Mouse (Mus musculus): ENCODE measurements around the gene H2-DMb1.
A peak's percentile ranks its signal among the peaks of the same experiment; 100 is the strongest.
"Not testable (repeated sequence)": the region's sequence is repeated elsewhere in the genome, so short reads cannot be mapped to it uniquely, and the experiment has no call there.

Gene H2-DMb1

DNA sequence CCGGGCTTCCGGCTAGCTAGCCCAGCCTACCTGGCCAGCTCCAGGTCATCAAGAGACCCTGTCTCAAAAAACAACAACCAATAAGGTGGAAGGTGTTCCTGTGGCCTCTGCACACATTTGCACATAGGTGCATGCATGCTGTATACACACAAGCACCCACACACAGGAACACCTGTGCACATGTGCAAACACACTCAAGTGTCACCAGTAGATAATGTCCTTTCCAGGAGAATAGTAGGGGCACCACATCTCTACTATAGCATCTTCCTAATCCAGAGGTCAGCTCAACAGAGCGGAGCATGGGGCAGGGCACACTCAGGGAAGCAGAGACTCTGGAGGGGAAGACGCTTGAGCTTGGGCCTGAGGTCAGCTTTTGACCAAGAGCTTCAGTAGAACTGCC, 8.7 kb upstream of the H2-DMb1 start:
- DNase-seq (ENCODE audit: low spot score in 2 of 2) = not testable (repeated sequence)

- no peak for DNase-seq (ENCODE audit: low spot score in 2 of 2)
Observed at GRCm38 (mm10) chr17:34144960-34145371, 7.9 kb upstream of the H2-DMb1 start.

DNA sequence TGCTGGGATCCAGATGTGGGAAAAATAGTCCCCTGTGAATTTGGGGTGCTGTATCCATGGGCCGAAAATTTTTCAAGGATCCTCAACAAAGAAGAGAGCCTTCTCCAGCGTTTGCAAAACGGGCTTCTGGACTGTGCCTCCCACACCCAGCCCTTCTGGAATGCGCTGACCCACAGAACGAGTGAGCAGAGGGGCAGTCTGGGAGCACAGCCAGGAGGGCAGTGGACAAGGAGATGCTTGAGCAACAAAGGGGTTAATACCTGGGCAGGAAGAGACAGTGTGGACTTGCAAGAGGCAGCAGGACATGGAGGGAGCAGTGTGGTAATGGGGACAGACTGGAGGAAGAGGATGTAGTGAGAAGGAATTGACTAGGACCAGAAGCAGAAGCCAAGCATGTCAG, 2.7 kb downstream of the H2-DMb1 start:
- DNase-seq (ENCODE audit: low spot score in 2 of 2) = no peak

DNA sequence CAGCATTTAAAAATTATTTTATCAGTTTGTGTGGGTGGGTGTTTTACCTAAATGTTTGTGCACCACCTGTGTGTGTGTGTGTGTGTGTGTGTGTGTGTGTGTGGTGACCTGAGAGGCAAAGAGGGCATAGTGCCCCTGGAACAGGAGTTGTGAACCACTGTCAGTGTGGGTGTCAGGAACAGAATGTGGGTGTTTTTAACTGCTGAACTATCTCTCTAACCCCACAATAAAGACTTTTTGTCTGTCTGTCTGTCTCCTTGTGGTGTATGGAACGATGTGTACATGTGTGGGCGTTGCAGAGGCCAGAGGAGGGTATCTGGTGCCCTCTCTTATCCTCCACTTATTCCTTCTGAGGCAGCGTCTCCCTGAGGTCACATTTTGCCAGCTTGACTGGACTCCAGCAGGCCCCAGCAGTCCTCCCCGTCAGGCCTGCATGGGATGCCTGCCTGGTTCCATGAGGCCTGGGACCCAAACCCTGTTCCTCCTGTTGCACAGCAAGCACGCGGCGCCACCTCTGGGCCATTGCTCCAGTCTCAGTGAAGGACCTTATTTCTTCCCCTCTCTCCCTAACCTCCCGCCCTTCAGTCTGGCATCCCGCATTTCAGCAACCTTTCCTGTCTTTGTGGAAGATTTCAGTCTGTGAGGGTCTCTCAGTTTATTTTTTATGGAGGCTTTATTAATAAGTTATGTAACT, 11.5 kb downstream of the H2-DMb1 start:
- DNase-seq (ENCODE audit: low spot score in 2 of 2) = no peak

DNA sequence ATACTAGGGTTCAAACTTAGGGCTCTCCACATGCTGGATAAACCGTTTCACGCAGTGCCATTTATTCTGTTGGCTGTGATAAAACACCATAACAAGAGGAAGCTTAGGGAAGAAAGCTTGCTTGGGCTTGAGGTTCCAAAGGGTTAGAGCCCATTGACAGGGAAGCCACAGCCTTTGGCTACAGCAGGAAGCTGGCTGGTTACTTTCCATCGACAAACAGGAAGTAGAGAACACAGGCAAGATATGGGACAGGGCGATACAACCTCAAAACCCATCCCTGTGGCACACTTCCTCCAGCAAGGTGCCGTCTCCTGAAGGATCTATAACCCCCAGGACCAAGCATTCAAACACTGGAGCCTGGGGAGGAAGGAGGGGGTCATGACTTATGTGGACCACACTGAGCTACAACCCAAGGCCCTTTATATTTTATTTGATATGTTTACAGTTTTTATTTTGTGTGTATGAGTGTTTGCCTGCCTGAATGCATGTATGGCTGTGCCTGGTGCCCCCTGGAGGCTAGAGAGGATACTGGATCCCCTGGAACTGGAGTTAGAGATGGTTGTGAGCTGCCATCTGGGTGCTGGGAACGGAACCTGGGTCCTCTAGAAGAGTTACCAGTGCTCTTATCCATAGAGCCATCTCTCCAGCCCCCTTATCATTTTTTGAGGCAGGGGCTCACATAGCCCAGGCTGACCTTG, 12.3 kb downstream of the H2-DMb1 start:
- no peak for DNase-seq (ENCODE audit: low spot score in 2 of 2)

DNA sequence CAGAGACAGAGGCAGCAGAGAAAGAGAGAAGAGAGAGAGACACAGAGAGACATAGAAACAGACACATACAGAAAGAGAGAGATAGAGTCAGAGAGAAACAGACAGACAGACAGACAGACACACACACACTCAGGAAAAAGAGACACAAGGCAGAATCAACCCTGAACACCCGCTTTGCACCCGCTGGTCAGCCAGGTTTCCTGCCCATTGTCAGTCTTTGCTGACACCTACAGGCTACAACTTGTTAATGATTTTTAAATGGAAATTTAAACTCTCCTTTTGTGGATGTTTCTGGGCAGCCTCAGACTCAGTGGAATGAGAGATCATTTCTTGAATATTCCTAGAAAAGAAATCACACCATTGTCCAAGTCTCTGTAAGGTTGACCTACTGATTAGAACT, 16.4 kb downstream of the H2-DMb1 start:
- no peak for DNase-seq (ENCODE audit: low spot score in 2 of 2)

GRCm38 (mm10) chr17:34170487-34170876, 17.6 kb downstream of the H2-DMb1 start:
- no peak for DNase-seq (ENCODE audit: low spot score in 2 of 2)

- DNase-seq (ENCODE audit: low spot score in 2 of 2) = peak; percentile 61 to 71
Observed at GRCm38 (mm10) chr17:34170877-34171498, 18.1 kb downstream of the H2-DMb1 start.

DNA sequence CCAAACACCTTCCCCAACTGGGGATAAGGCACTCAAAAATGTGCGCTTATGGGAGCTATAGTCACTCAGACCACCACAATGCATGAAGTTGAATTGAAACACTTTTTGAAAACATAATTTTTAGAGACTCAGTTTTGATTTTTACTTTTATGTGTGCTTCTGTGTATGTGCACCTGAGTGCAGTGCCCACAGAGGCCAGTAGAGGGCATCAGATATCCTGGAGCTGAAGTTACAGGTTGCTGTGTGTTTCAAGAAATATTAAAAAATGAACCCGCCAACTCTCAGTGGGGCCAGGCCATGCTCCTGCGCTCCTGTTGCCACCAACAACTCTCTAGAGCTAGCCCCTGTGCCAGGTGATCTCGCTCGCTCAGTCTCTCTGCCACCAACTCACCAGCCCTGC, 19.7 kb downstream of the H2-DMb1 start:
- no peak for DNase-seq (ENCODE audit: low spot score in 2 of 2)

DNA sequence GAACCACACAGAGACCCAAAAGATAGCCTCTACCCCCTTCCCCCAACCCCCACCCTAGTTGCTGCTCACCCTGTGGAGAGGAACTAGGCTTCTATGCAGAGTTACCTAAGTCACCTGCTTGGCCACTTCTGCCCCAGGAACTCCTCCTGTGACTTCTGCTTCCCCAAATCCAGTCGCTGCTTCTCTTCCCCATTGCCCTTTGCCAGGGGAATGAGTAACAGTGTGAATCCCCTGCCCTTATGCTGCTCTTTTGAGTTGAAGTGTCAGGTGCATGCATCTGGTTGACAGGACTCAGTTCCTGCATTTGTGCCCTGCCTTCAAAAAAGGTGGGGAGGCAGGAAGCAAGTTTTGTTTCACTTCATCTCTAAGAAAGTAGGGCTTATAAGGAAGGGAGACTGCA, 21.2 kb downstream of the H2-DMb1 start:
- DNase-seq (ENCODE audit: low spot score in 2 of 2) = no peak

DNA sequence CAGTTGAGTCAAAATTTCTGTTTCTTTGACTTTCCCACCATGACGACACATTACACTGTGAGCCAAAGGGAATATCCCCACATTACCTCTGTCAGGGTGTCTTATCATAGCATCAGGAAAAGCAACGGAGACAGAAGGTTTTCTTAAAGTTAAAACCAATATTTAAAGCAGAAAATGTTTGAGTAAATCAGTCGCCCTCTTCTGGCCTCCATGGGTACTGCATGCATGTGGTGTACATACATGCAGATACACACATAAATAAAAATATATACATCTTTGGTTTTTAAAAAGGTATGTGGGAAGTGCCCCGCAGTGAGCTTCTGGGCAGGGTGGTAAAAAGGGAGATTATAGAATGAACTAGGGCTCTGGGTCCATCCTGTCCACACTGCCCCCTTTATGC, 24.3 kb downstream of the H2-DMb1 start:
- no peak for DNase-seq (ENCODE audit: low spot score in 2 of 2)

DNA sequence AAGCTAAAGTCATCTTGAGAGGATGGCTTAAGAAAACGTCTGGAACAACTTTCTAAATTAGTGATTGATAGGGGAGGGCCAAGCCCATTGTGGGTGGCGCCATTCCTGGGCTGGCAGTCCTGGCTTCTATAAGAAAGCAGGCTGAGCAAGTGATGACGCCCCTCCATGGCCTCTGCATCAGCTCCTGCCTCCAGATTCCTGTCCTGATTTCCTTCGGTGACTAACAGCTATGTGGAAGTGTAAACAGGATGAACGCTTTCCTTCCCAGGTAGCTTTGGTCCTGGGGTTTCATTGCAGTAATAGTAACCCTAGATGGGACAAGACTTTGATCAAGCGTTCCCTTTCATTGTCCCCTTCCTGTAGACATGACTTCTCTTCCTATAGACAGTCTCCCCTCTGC, 26.1 kb downstream of the H2-DMb1 start:
- no peak for DNase-seq (ENCODE audit: low spot score in 2 of 2)

DNA sequence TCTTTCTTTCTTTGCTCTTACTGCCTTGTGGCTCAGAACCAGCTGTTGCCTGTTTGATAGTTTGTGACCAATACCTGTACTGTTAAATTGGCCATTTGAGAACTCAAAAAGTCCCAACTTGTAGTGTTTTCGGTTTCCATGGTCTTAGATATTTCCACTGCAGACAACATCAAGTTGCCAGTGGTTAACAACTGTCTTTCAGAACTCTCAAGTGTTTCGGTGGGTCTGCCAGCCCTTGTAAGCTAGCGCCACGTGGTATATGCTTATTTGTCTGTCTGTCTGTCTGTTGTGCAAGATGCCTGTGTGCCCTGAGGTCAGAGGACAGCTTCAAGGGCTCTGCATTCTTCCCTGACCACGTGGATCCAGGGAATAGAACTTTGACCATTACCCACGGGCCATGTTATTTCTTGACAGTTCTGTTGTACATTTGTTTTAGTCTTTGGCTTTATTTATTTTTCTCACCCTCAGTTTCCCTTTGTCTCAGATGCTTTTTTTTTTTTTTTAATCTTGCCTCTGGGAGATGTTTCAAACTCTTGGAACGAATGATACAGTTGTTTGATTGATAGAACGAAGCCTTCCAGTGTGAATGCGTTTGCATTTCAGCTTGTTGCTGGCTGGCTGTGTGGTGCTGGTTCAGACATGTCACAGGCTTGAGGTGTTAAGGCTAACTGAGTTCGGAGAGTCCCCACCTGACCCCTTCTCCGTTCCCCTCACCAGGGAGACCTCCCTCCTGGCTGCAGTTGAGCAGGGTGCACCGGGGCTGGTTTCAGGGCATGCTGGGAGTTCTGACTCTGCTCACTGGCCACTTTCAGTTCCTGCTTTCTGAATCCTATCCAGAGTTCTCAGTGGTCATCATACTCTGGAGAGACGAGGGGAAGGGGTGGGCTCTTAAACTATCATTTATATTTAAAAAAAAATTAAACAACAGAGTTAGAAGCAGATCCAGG, 27.3 kb downstream of the H2-DMb1 start:
- no peak for DNase-seq (ENCODE audit: low spot score in 2 of 2)

DNA sequence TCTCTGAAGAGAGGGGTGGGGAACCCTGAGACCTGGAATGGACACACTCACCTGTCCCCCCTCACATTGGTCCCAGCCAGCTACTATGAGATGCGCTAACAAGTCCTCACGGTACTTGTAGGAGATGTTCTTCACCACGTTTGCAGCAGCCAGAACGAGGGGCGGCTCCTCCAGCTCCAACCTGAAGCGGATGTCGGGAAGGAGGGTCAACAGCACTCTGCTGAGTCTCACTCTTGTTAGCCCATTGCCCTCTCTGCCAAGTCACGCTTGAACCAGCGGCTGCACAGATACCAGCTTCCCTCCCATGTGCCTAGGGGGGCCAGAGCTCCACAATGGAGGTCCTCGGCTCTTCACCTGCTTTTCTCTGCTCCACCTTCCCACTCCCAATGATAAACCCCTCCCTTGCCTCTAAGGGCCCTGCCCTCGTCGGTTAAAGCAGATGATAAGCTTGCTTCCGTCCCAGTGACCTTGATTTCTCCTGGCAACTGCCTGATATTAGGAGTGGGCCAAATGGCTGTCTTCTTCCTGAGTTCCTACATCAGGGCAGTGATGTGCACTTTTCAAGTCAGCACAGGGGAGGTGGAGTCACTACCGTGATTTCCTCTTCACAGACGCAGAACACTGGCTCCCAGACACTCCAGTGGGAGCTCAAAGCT, 30.8 kb downstream of the H2-DMb1 start:
- DNase-seq (ENCODE audit: low spot score in 2 of 2) = no peak

GRCm38 (mm10) chr17:34185526-34185925, 32.7 kb downstream of the H2-DMb1 start:
- no peak for DNase-seq (ENCODE audit: low spot score in 2 of 2)

DNA sequence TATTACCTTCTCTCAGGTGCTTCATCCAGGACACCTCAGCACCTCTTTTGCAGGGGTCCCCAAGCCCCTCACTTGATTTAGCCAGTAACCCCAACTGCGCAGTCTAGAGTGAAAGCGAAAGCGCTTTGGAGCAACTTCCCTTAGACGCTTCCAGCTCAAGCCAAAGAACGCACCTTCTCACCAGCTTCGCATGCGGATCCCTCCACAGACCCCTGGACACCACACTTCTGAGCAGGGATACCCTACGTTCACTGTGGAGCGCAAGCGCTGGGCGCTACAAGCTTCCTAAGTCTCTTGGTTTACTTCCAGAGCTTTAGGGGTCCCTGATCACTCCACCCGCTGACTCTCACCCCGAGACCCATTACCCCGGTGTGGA, 34.0 kb downstream of the H2-DMb1 start:
- DNase-seq (ENCODE audit: low spot score in 2 of 2) = no peak

- DNase-seq (ENCODE audit: low spot score in 2 of 2) = peak; percentile 97 to 99
Observed at GRCm38 (mm10) chr17:34187261-34187916, 34.5 kb downstream of the H2-DMb1 start, which contains the start of the genes Tap1 and Psmb9. Gene Tap1, plus strand, starts transcription at chr17:34187553. Gene Psmb9, minus strand, starts transcription at chr17:34187764.

DNA sequence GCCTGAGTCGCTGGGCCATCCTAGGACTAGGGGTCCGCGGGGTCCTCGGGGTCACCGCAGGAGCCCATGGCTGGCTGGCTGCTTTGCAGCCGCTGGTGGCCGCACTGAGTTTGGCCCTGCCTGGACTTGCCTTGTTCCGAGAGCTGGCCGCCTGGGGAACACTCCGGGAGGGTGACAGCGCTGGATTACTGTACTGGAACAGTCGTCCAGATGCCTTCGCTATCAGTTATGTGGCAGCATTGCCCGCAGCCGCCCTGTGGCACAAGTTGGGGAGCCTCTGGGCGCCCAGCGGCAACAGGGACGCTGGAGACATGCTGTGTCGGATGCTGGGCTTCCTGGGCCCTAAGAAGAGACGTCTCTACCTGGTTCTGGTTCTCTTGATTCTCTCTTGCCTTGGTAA, 35.1 kb downstream of the H2-DMb1 start:
- DNase-seq (ENCODE audit: low spot score in 2 of 2) = peak; percentile 31 to 64

DNA sequence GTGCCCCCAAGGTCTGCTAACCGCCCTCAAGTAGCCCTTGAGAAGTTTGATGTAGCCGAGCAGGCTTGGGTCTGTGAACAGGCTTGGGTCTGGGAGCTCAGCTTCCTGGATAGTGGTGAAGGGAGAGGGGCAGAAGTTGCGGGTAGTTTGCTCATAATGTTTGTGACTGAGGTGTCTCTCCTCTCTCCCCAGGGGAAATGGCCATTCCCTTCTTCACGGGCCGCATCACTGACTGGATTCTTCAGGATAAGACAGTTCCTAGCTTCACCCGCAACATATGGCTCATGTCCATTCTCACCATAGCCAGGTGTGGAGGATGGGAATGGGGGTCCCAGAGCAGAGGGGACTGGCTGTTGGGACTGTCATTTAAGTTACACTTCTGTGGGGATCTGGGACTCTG, 36.1 kb downstream of the H2-DMb1 start:
- DNase-seq (ENCODE audit: low spot score in 2 of 2) = no peak

- peak in 1 of 2 experiments; percentile 24 for DNase-seq (ENCODE audit: low spot score in 2 of 2)
Observed at GRCm38 (mm10) chr17:34192852-34193251, 40.0 kb downstream of the H2-DMb1 start.

- no peak for DNase-seq (ENCODE audit: low spot score in 2 of 2)
Observed at GRCm38 (mm10) chr17:34193468-34193867, 40.6 kb downstream of the H2-DMb1 start.

All from urinary bladder, adult 18-20 months (tissue).